Mouse (Mus musculus) adrenal gland, postnatal 10 days (tissue): Measurements from ENCODE around the gene Arhgap9. TPM values are rescaled to one million over a fixed set of nuclear protein-coding genes. Genes with fewer than 3 reads are reported as not detected.
"Not testable (repeated sequence)": the region's sequence is repeated elsewhere in the genome, so short reads cannot be mapped to it uniquely, and the experiment has no call there.

Experiments used
- DNase-seq: peaks from one replicate; pipeline ENCODE4 v3.0.0; 2021; ENCODE audit warnings: mixed read lengths
- total RNA-seq, 2 experiments: library from RNA; stranded (reverse); gene quantifications; 2 replicates each; pipeline ENCODE4 v1.2.3; 2021

Arhgap9 gene
- total RNA-seq, 2 experiments from 2014 or later = 6.5 to 6.6 TPM

GRCm38 (mm10) chr10:127291881-127292638 is 29.7 kb upstream of the Arhgap9 start:
- no peak for DNase-seq

GRCm38 (mm10) chr10:127292987-127293538 is 28.7 kb upstream of the Arhgap9 start:
- DNase-seq = peak; percentile 78

GRCm38 (mm10) chr10:127293590-127294113 is 28.1 kb upstream of the Arhgap9 start:
- no peak for DNase-seq

GRCm38 (mm10) chr10:127294895-127295510 is 26.8 kb upstream of the Arhgap9 start:
- DNase-seq = no peak

GRCm38 (mm10) chr10:127295986-127296794 is 25.6 kb upstream of the Arhgap9 start:
- no peak for DNase-seq

- no peak for DNase-seq
These were observed 24.5 kb upstream of the Arhgap9 start for GRCm38 (mm10) chr10:127297015-127297871.

GRCm38 (mm10) chr10:127300361-127300760 is 21.4 kb upstream of the Arhgap9 start:
- no peak for DNase-seq

- no peak for DNase-seq
These were observed 18.6 kb upstream of the Arhgap9 start for GRCm38 (mm10) chr10:127303136-127303535.

- not testable (repeated sequence) for DNase-seq
These were observed 12.6 kb upstream of the Arhgap9 start for GRCm38 (mm10) chr10:127309167-127309566.

- no peak for DNase-seq
These were observed 11.0 kb upstream of the Arhgap9 start for GRCm38 (mm10) chr10:127310523-127311475.

- peak; percentile 96 for DNase-seq
These were observed 10.0 kb upstream of the Arhgap9 start, which contains the start of gene Mars for GRCm38 (mm10) chr10:127311476-127312355. TSS of gene Mars (minus strand) at chr10:127311786.

- DNase-seq = peak; percentile 87
These were observed 9.4 kb upstream of the Arhgap9 start for GRCm38 (mm10) chr10:127312356-127312676.

- DNase-seq = no peak
These were observed 8.9 kb upstream of the Arhgap9 start for GRCm38 (mm10) chr10:127312858-127313257.

GRCm38 (mm10) chr10:127313516-127313915 is 8.2 kb upstream of the Arhgap9 start:
- not testable (repeated sequence) for DNase-seq

GRCm38 (mm10) chr10:127314950-127315349 is 6.8 kb upstream of the Arhgap9 start:
- DNase-seq = not testable (repeated sequence)

- DNase-seq = no peak
These were observed 4.5 kb upstream of the Arhgap9 start for GRCm38 (mm10) chr10:127317277-127317676.

- no peak for DNase-seq
These were observed 3.8 kb upstream of the Arhgap9 start for GRCm38 (mm10) chr10:127318009-127318408.

GRCm38 (mm10) chr10:127319969-127320368 is 1.8 kb upstream of the Arhgap9 start:
- no peak for DNase-seq

GRCm38 (mm10) chr10:127322178-127322577 is 414 bp downstream of the Arhgap9 start:
- DNase-seq = no peak
